Mouse (Mus musculus) adrenal gland, adult (tissue): Measurements from ENCODE around the gene St3gal2.
"Not testable (repeated sequence)": the region's sequence is repeated elsewhere in the genome, so short reads cannot be mapped to it uniquely, and the experiment has no call there.

Source experiments
- DNase-seq, 2 experiments: peaks; one replicate each; pipeline ENCODE4 v3.0.0; 2022 to 2023; ENCODE audit warnings: low spot score in 1 of 2; ENCODE audit not compliant: inconsistent age in 2 of 2

The St3gal2 gene

DNA sequence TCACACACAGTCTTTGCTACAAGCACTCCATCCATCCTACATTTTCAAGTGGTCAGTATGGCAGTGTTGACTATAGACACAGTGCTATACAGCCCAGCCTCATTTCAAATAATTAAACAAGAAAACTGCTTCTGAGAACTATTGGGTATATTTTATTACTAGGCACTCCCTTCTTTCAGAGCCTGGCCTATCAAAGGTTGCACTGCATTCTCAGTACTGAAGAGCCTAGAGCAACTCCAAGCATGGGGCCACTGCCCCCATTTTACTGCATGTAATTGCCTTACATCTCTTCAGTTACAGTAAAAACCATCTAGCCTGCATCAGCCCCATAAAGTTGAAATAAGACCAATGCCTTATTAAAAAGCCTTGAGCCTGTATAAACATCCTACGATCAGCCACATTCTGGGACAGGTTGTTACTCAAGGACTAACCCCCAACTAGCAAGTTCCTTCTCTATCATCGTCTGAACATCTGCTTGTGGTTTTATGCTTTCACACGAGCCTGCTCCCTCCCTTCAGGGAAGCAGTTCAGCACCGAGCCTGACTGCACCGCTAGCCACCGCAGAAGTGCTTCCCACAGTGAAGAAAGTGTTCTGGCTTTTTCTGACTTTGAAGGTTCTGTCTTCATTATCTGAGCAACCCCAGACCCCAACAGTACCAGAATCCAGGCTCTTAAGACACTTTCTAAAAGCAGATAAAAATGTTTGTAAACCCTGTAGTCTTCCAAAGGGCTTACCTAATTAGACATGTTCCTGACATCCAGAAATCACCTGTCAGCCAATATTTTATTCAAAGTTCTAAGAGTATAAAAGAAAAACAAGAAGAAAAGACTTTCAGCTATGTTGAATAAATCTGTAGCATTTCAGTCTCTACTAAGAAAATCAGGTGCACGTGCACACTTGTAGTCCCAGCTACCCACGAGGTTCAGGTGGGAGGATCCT, 68.4 kb downstream of the St3gal2 start:
- DNase-seq = no peak

DNA sequence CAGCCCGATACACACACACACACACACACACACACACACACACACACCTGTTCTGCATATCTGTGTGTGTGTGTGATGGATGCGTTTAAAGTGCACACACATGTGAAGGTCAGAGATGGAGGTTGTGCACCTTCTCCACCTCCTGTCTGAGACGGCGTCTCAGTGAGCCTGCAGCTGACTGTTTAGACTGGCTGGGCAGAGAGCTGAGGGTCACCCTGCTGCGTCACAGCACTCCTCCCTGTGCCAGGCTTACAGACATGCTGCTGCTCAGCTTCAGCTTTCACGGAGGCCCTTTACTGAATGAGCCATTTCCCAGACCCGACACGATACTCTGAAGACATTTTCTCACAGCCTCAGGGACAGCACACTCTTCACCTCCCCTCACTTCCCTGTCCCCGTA, 70.3 kb downstream of the St3gal2 start:
- no peak for DNase-seq

GRCm38 (mm10) chr8:110996641-110997430, 77.1 kb downstream of the St3gal2 start:
- peak in 1 of 2 experiments; percentile 32 for DNase-seq

- peak; percentile 90 to 96 for DNase-seq
Observed at GRCm38 (mm10) chr8:110997547-110998531, 78.1 kb downstream of the St3gal2 start, which contains the start of gene Ddx19a. Gene Ddx19a, minus strand, starts transcription at chr8:110997800.

DNA sequence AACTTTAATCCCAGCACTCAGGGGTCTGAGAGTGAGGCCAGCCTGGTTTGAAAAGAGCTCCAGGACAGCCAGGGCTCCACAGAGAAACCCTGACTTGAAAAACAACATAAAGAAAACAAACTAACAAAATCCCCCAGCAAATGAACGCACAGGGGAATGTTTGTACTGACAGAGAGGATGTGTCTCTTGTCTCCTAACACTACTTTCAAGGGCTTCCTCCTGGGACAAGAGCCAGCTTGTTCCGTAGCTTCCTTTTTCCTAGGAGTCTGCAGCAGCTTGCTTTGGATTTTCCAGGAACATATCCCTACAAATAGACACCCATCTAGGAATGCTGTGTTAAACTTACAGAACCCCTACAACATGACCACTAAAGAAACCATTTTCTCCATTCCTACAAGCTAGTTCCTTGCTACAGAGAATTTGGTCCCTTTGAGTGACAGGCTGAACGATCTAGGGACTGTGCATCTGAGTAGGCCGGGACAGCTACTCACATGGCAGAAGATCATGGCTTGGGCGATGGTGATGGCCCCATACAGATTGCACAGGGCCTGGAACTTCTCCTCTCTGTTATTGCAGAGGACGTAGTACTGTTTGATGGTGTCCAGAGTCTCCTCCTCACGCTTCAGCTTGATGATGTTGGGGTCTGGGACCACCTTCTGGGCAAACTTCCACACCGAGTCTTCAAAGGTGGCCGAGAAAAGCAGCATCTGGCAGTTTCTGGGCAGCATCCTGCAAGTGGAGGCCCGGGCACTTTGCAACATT, 90.7 kb downstream of the St3gal2 start:
- DNase-seq = not testable (repeated sequence)
